Mouse (Mus musculus) small intestine, adult 2 months (tissue): ENCODE measurements at regions not wholly inside any gene's neighbourhood (a gene's known extent, or its start where the extent isn't known, plus 50 kb on each side); places are given as distances from the start of the nearest gene placed in this dataset.

Experiments used
- CTCF ChIP-seq: fragments of 200-500 bp; IDR thresholded peaks from 2 replicates; pipeline ENCODE4 v1.5.1; 2012; ENCODE audit warnings: low read depth, mild to moderate bottlenecking, control low read depth, inconsistent platforms, low read length, moderate library complexity, mixed read lengths; ENCODE audit not compliant: insufficient replicate concordance, insufficient read length; ENCODE audit errors: extremely low read depth
- POLR2A ChIP-seq: fragments of 200-500 bp; IDR thresholded peaks from 2 replicates; pipeline ENCODE4 v1.6.1; 2012; ENCODE audit warnings: low read depth, mild to moderate bottlenecking, control low read depth, inconsistent platforms, low read length, moderate library complexity

GRCm38 (mm10) chr4:124028061-124028460 lies 110.2 kb upstream of the 4930535I16Rik start:
- TF ChIP-seq CTCF, result no peak
- TF ChIP-seq POLR2A, result no peak
